Mouse (Mus musculus): Measurements from ENCODE around the gene Gm45233.

The Gm45233 gene

GRCm38 (mm10) chr7:43443917-43444293 lies at the start of gene Gm45233, which contains the start of gene Etfb:
TSS of gene Gm45233 (plus strand) at chr7:43444128.
TSS of gene Etfb (plus strand) at chr7:43444083.
- peak; percentile 96 for DNase-seq (ENCODE audit: low spot score)

GRCm38 (mm10) chr7:43399501-43399900 lies 44.4 kb upstream of the Gm45233 start:
- DNase-seq (ENCODE audit: low spot score): no peak

- no peak for DNase-seq (ENCODE audit: low spot score)
Observed at GRCm38 (mm10) chr7:43402718-43403117, 41.2 kb upstream of the Gm45233 start.

GRCm38 (mm10) chr7:43407573-43407972 lies 36.4 kb upstream of the Gm45233 start:
- no peak for DNase-seq (ENCODE audit: low spot score)

GRCm38 (mm10) chr7:43408131-43408553 lies 35.8 kb upstream of the Gm45233 start, which contains the start of gene Siglecg:
TSS of gene Siglecg (plus strand) at chr7:43408204.
- DNase-seq (ENCODE audit: low spot score): no peak

GRCm38 (mm10) chr7:43409084-43409483 lies 34.8 kb upstream of the Gm45233 start:
- DNase-seq (ENCODE audit: low spot score): no peak

GRCm38 (mm10) chr7:43411724-43412123 lies 32.2 kb upstream of the Gm45233 start:
- peak; percentile 26 for DNase-seq (ENCODE audit: low spot score)

GRCm38 (mm10) chr7:43417298-43417697 lies 26.6 kb upstream of the Gm45233 start:
- DNase-seq (ENCODE audit: low spot score): no peak

GRCm38 (mm10) chr7:43422995-43423617 lies 20.8 kb upstream of the Gm45233 start:
- peak; percentile 88 for DNase-seq (ENCODE audit: low spot score)

- no peak for DNase-seq (ENCODE audit: low spot score)
Observed at GRCm38 (mm10) chr7:43423991-43424625, 19.8 kb upstream of the Gm45233 start.

- no peak for DNase-seq (ENCODE audit: low spot score)
Observed at GRCm38 (mm10) chr7:43427406-43427805, 16.5 kb upstream of the Gm45233 start, which contains the start of gene Lim2. TSS of gene Lim2 (plus strand) at chr7:43427670.

GRCm38 (mm10) chr7:43429500-43429899 lies 14.4 kb upstream of the Gm45233 start:
- no peak for DNase-seq (ENCODE audit: low spot score)

GRCm38 (mm10) chr7:43432891-43433290 lies 11.0 kb upstream of the Gm45233 start:
- no peak for DNase-seq (ENCODE audit: low spot score)

GRCm38 (mm10) chr7:43434676-43435075 lies 9.3 kb upstream of the Gm45233 start:
- no peak for DNase-seq (ENCODE audit: low spot score)

- DNase-seq (ENCODE audit: low spot score): no peak
Observed at GRCm38 (mm10) chr7:43436341-43437255, 7.3 kb upstream of the Gm45233 start, which contains the start of gene Nkg7. TSS of gene Nkg7 (plus strand) at chr7:43437073.

GRCm38 (mm10) chr7:43438611-43439010 lies 5.3 kb upstream of the Gm45233 start:
- no peak for DNase-seq (ENCODE audit: low spot score)

- no peak for DNase-seq (ENCODE audit: low spot score)
Observed at GRCm38 (mm10) chr7:43440482-43440881, 3.4 kb upstream of the Gm45233 start, which contains the start of gene Cldnd2. TSS of gene Cldnd2 (plus strand) at chr7:43440782.

- no peak for DNase-seq (ENCODE audit: low spot score)
Observed at GRCm38 (mm10) chr7:43441071-43441470, 2.9 kb upstream of the Gm45233 start.

- no peak for DNase-seq (ENCODE audit: low spot score)
Observed at GRCm38 (mm10) chr7:43442684-43443083, 1.2 kb upstream of the Gm45233 start.

GRCm38 (mm10) chr7:43443126-43443916 lies 607 bp upstream of the Gm45233 start:
- DNase-seq (ENCODE audit: low spot score): peak; percentile 78

GRCm38 (mm10) chr7:43447801-43448200 lies 3.9 kb downstream of the Gm45233 start:
- no peak for DNase-seq (ENCODE audit: low spot score)

All from embryo, embryonic 10.5 days (tissue).